Mouse (Mus musculus): Measurements from ENCODE around the gene Calb2.

GRCm38 (mm10) chr8:110201806-110202205 lies 33.8 kb upstream of the Calb2 start:
- TF ChIP-seq CTCF (IDR thresholded peaks at IDR 0.05; ENCODE audit: extremely low read depth, insufficient read length, insufficient replicate concordance, low read depth, low read length) (peak; percentile 42; the same call in 1 of the 2 replicates), POLR2A (IDR thresholded peaks at IDR 0.05; ENCODE audit: low read depth, low read length) (no peak)

Measured in small intestine, adult 2 months (tissue).